Mouse (Mus musculus) brain, embryonic 14.5 days (tissue): ENCODE data around the gene Pf4.

Experiments
- CTCF ChIP-seq: fragments of 200-500 bp; IDR thresholded peaks from 2 replicates; pipeline ENCODE4 v1.5.1; 2012; ENCODE audit warnings: inconsistent platforms, mild to moderate bottlenecking, moderate library complexity, borderline replicate concordance; ENCODE audit not compliant: insufficient read depth, insufficient read length; ENCODE audit errors: extremely low read depth
- POLR2A ChIP-seq: fragments of 200-500 bp; IDR thresholded peaks from 2 replicates; pipeline ENCODE4 v1.6.1; 2012; ENCODE audit warnings: mild to moderate bottlenecking, inconsistent platforms, borderline replicate concordance; ENCODE audit not compliant: poor library complexity, insufficient read depth, insufficient read length, severe bottlenecking; ENCODE audit errors: extremely low read depth

GRCm38 (mm10) chr5:90777621-90778020, 5.4 kb downstream of the Pf4 start:
- TF ChIP-seq CTCF = no peak
- no peak for TF ChIP-seq POLR2A
